Mouse (Mus musculus) heart, postnatal 0 days (tissue): ENCODE results near the gene Oas3.

Experiments
- CTCF ChIP-seq: IDR thresholded peaks from 2 replicates; pipeline ENCODE4 v1.5.1; 2016; ENCODE audit warnings: antibody characterized with exemption, control low read depth, low read depth
- EP300 ChIP-seq: IDR thresholded peaks from 2 replicates; pipeline ENCODE4 v1.6.1; 2016; ENCODE audit warnings: antibody characterized with exemption, low read depth

GRCm38 (mm10) chr5:120718600-120719378, 58.7 kb downstream of the Oas3 start:
- TF ChIP-seq EP300 (no peak), CTCF (no peak)
